Mouse (Mus musculus) hindbrain, embryonic 12.5 days (tissue): ENCODE measurements around the gene Pdcd2l. TPM values are rescaled to one million over a fixed set of nuclear protein-coding genes. Genes with fewer than 3 reads are reported as not detected.
A peak's percentile ranks its signal among the peaks of the same experiment; 100 is the strongest.
"Not testable (repeated sequence)": the region's sequence is repeated elsewhere in the genome, so short reads cannot be mapped to it uniquely, and the experiment has no call there.

Experiments
- ATAC-seq: fragments of 200-750 bp; cut with Nextera tagmentation; 2 replicates; pipeline ENCODE4 v1.8.0; 2017; ENCODE audit warnings: moderate TSS enrichment; ENCODE audit not compliant: low FRiP score
- H3K27ac ChIP-seq: fragments of 300-500 bp; sonication (generic); 2 replicates; pipeline ENCODE4 v1.5.1; 2016; ENCODE audit warnings: mild to moderate bottlenecking
- H3K27me3 ChIP-seq: fragments of 300-500 bp; sonication (generic); 2 replicates; pipeline ENCODE4 v1.6.1; 2016; ENCODE audit warnings: mild to moderate bottlenecking
- H3K36me3 ChIP-seq: fragments of 300-500 bp; sonication (generic); 2 replicates; pipeline ENCODE4 v1.6.1; 2016; ENCODE audit warnings: mild to moderate bottlenecking
- H3K4me1 ChIP-seq: fragments of 300-500 bp; sonication (generic); 2 replicates; pipeline ENCODE4 v1.6.1; 2016
- H3K4me2 ChIP-seq: fragments of 300-500 bp; sonication (generic); replicated peaks from 2 replicates; pipeline ENCODE4 v1.6.1; 2016; ENCODE audit warnings: mild to moderate bottlenecking
- H3K4me3 ChIP-seq: fragments of 300-500 bp; sonication (generic); 2 replicates; pipeline ENCODE4 v1.5.1; 2016; ENCODE audit warnings: mild to moderate bottlenecking
- H3K9ac ChIP-seq: fragments of 300-500 bp; sonication (generic); 2 replicates; pipeline ENCODE4 v1.6.1; 2016; ENCODE audit warnings: mild to moderate bottlenecking, moderate library complexity
- H3K9me3 ChIP-seq: fragments of 300-500 bp; sonication (generic); replicated peaks from 2 replicates; pipeline ENCODE4 v1.6.1; 2016; ENCODE audit warnings: mild to moderate bottlenecking
- WGBS: fragments of 180-500 bp; shearing (Covaris S2); methylation state at CpG from one replicate; pipeline ENCODE4 v1.1.7; 2016; 5-methylcytosine and 5-hydroxymethylcytosine counted together
- polyA plus RNA-seq: library from polyadenylated mRNA; unstranded; fragments of >200 nt; fragmentation: Nextera tagmentation; extraction: Ambion mirVana; gene quantifications from 2 replicates; pipeline ENCODE4 v1.2.1, GENCODE M21; 2016

Pdcd2l gene
- polyA plus RNA-seq, 1 experiment from 2014 or later: 68.1 TPM

- H3K27ac ChIP-seq, H3K27me3 ChIP-seq, H3K4me3 ChIP-seq, ATAC-seq, H3K4me1 ChIP-seq, H3K9ac ChIP-seq, H3K4me2 ChIP-seq, H3K9me3 ChIP-seq: not testable (repeated sequence)
- H3K36me3 ChIP-seq: peaks cover 68% of the 10 kb centered on the region
- 84% methylated on average over 10 of the region's 10 CpGs for whole genome bisulfite sequencing
These were observed 5.7 kb upstream of the Pdcd2l start for GRCm38 (mm10) chr7:34202147-34202546.

GRCm38 (mm10) chr7:34200829-34201228 lies 4.4 kb upstream of the Pdcd2l start:
- Histone ChIP-seq H3K4me1 (peaks cover under 1% of the 10 kb centered on the region), H3K27me3 (no peaks in the 10 kb centered on the region), H3K27ac (no peak overlapping the region), H3K4me3 (no peak overlapping the region), H3K36me3 (peaks cover 55% of the 10 kb centered on the region), H3K9me3 (no peaks in the 10 kb centered on the region), H3K4me2 (no peak overlapping the region), H3K9ac (no peak overlapping the region)
- WGBS: 98% methylated on average over 2 of the region's 2 CpGs
- ATAC-seq: no peak

GRCm38 (mm10) chr7:34198346-34198745 lies 1.9 kb upstream of the Pdcd2l start:
- WGBS: 38% methylated on average over 3 of the region's 3 CpGs
- Histone ChIP-seq H3K4me3 (no peak overlapping the region), H3K27me3 (no peaks in the 10 kb centered on the region), H3K36me3 (peaks cover 35% of the 10 kb centered on the region), H3K27ac (no peak overlapping the region), H3K4me2 (no peak overlapping the region), H3K4me1 (peaks cover 8% of the 10 kb centered on the region), H3K9me3 (no peaks in the 10 kb centered on the region), H3K9ac (no peak overlapping the region)
- no peak for ATAC-seq

GRCm38 (mm10) chr7:34195632-34196031 lies 829 bp downstream of the Pdcd2l start:
- H3K9me3 ChIP-seq: no peaks in the 10 kb centered on the region
- peaks cover 18% of the 10 kb centered on the region for H3K36me3 ChIP-seq
- H3K9ac ChIP-seq: peak overlapping the region; percentile 89
- 55% methylated on average over 3 of the region's 3 CpGs for WGBS
- H3K27me3 ChIP-seq: no peaks in the 10 kb centered on the region
- H3K4me2 ChIP-seq: peak overlapping the region; percentile 95
- H3K4me1 ChIP-seq: peaks cover 8% of the 10 kb centered on the region
- peak overlapping the region; percentile 98 for H3K4me3 ChIP-seq
- no peak overlapping the region for H3K27ac ChIP-seq
- no peak for ATAC-seq

- no peaks in the 10 kb centered on the region for H3K27me3 ChIP-seq
- H3K9me3 ChIP-seq: no peaks in the 10 kb centered on the region
- 96% methylated on average over 6 of the region's 6 CpGs for WGBS
- no peak overlapping the region for H3K4me3 ChIP-seq
- no peak overlapping the region for H3K4me2 ChIP-seq
- peaks cover 8% of the 10 kb centered on the region for H3K4me1 ChIP-seq
- H3K27ac ChIP-seq: no peak overlapping the region
- no peak for ATAC-seq
- H3K36me3 ChIP-seq: peaks cover 35% of the 10 kb centered on the region
- H3K9ac ChIP-seq: no peak overlapping the region
These were observed 3.6 kb downstream of the Pdcd2l start for GRCm38 (mm10) chr7:34192825-34193224.

- no peaks in the 10 kb centered on the region for H3K4me1 ChIP-seq
- H3K9me3 ChIP-seq: no peaks in the 10 kb centered on the region
- peaks cover 63% of the 10 kb centered on the region for H3K36me3 ChIP-seq
- no peak for ATAC-seq
- no peak overlapping the region for H3K4me2 ChIP-seq
- no peaks in the 10 kb centered on the region for H3K27me3 ChIP-seq
- H3K27ac ChIP-seq: no peak overlapping the region
- WGBS: 91% methylated on average over 12 of the region's 12 CpGs
- no peak overlapping the region for H3K4me3 ChIP-seq
- no peak overlapping the region for H3K9ac ChIP-seq
These were observed 7.0 kb downstream of the Pdcd2l start for GRCm38 (mm10) chr7:34189376-34189989.

- no peak overlapping the region for H3K9ac ChIP-seq
- 78% methylated on average over 3 of the region's 3 CpGs for WGBS
These were observed 12.7 kb downstream of the Pdcd2l start for GRCm38 (mm10) chr7:34183794-34184193.

GRCm38 (mm10) chr7:34183356-34183755 lies 13.1 kb downstream of the Pdcd2l start:
- no peak for ATAC-seq
- Histone ChIP-seq H3K27ac (no peak overlapping the region), H3K36me3 (peaks cover 44% of the 10 kb centered on the region), H3K27me3 (no peaks in the 10 kb centered on the region), H3K4me3 (no peak overlapping the region), H3K9ac (no peak overlapping the region), H3K4me1 (no peaks in the 10 kb centered on the region), H3K9me3 (no peaks in the 10 kb centered on the region), H3K4me2 (no peak overlapping the region)
- WGBS: 87% methylated on average over 13 of the region's 13 CpGs

More at GRCm38 (mm10) chr7:34183794-34184193, 12.7 kb downstream of the Pdcd2l start:
- Histone ChIP-seq H3K27me3 (no peaks in the 10 kb centered on the region), H3K36me3 (peaks cover 47% of the 10 kb centered on the region), H3K4me1 (no peaks in the 10 kb centered on the region), H3K27ac (no peak overlapping the region), H3K9me3 (no peaks in the 10 kb centered on the region), H3K4me3 (no peak overlapping the region), H3K4me2 (no peak overlapping the region)
- no peak for ATAC-seq

GRCm38 (mm10) chr7:34176241-34176640 lies 20.2 kb downstream of the Pdcd2l start:
- 78% methylated on average over 6 of the region's 6 CpGs for WGBS
- not testable (repeated sequence) for H3K4me1 ChIP-seq, H3K9me3 ChIP-seq, H3K27ac ChIP-seq, ATAC-seq, H3K4me3 ChIP-seq, H3K9ac ChIP-seq, H3K36me3 ChIP-seq, H3K4me2 ChIP-seq, H3K27me3 ChIP-seq

GRCm38 (mm10) chr7:34172251-34172650 lies 24.2 kb downstream of the Pdcd2l start:
- Histone ChIP-seq H3K27ac (no peak overlapping the region), H3K9me3 (no peaks in the 10 kb centered on the region), H3K9ac (no peak overlapping the region), H3K4me1 (peaks cover 4% of the 10 kb centered on the region; the same call in 1 of the 2 replicates), H3K4me3 (no peak overlapping the region), H3K4me2 (no peak overlapping the region), H3K27me3 (no peaks in the 10 kb centered on the region), H3K36me3 (no peaks in the 10 kb centered on the region)
- 57% methylated on average over 1 of the region's 1 CpGs for WGBS
- ATAC-seq: no peak

- H3K4me3 ChIP-seq: peak within 1 kb of the TSS; percentile 92
- H3K9ac ChIP-seq: peak within 1 kb of the TSS; percentile 94
- WGBS: 75% methylated on average over 3 of the region's 3 CpGs
- H3K36me3 ChIP-seq: peaks cover 7% of the 10 kb centered on the region
- H3K27ac ChIP-seq: peak within 1 kb of the TSS; percentile 87
- no peaks in the 10 kb centered on the region for H3K27me3 ChIP-seq
- ATAC-seq: no peak
- H3K9me3 ChIP-seq: no peaks in the 10 kb centered on the region
- H3K4me2 ChIP-seq: peak within 1 kb of the TSS; percentile 86
- H3K4me1 ChIP-seq: peaks cover 12% of the 10 kb centered on the region
These were observed 27.0 kb downstream of the Pdcd2l start, which contains the start of gene Uba2 for GRCm38 (mm10) chr7:34169454-34169853. Gene Uba2, minus strand, starts transcription at chr7:34169599.

- H3K27ac ChIP-seq: peak overlapping the region; percentile 87
- H3K9ac ChIP-seq: peak overlapping the region; percentile 94
- H3K4me2 ChIP-seq: peak overlapping the region; percentile 86
- no peaks in the 10 kb centered on the region for H3K9me3 ChIP-seq
- ATAC-seq: peak; percentile 96
- 8% methylated on average over 30 of the region's 30 CpGs for WGBS
- peak overlapping the region; percentile 92 for H3K4me3 ChIP-seq
- H3K36me3 ChIP-seq: peaks cover 11% of the 10 kb centered on the region
- H3K4me1 ChIP-seq: peaks cover 12% of the 10 kb centered on the region
- H3K27me3 ChIP-seq: no peaks in the 10 kb centered on the region
These were observed 27.8 kb downstream of the Pdcd2l start for GRCm38 (mm10) chr7:34168470-34169251.
